Mouse (Mus musculus): ENCODE data around the gene Snap29. TPM values are rescaled to one million over a fixed set of nuclear protein-coding genes. Genes with fewer than 3 reads are reported as not detected.

The Snap29 gene
- polyA plus RNA-seq, 1 experiment from 2014 or later = 7.7 TPM

DNA sequence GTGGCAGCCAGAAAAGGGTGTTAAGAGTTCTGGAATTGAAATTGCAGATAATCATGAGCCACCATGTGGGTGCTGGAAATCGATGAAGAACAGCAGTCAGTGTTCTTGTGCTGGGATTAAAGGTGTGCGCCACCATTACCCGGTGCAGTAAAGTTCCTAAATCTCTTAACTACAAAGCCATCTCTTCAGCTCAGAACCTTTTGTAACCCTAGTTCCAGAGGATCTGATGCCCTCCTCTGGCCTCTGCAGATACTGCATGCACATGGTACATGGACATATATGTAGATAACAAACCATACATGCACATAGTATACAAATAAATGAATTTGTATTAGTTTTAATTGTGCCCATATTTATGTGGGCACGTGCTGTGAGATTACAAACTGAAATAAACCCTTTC, 54.5 kb downstream of the Snap29 start:
- 92% methylated on average over 4 of the region's 4 CpGs for WGBS
- no peak for ATAC-seq (ENCODE audit: insufficient read depth, low FRiP score, low TSS enrichment)
- no peaks in the 10 kb centered on the region for H3K9me3 ChIP-seq (ENCODE audit: control insufficient read depth, low read length)
- no peak for DNase-seq (ENCODE audit: low spot score)
- peaks cover 2% of the 10 kb centered on the region for H3K36me3 ChIP-seq (ENCODE audit: control insufficient read depth, insufficient read depth, low read length)
- no peak overlapping the region for H3K27ac ChIP-seq (ENCODE audit: low read depth, low read length)
- H3K4me2 ChIP-seq (ENCODE audit: low read depth) = no peak overlapping the region
- no peaks in the 10 kb centered on the region for H3K27me3 ChIP-seq (ENCODE audit: control insufficient read depth, insufficient read depth, low read length)
- H3K4me3 ChIP-seq (ENCODE audit: low read depth, low read length) = no peak overlapping the region
- H3K9ac ChIP-seq (ENCODE audit: low read length) = no peak overlapping the region
- H3K4me1 ChIP-seq (ENCODE audit: control insufficient read depth, insufficient read depth, low read length) = peaks cover under 1% of the 10 kb centered on the region; the same call in 1 of the 2 replicates

DNA sequence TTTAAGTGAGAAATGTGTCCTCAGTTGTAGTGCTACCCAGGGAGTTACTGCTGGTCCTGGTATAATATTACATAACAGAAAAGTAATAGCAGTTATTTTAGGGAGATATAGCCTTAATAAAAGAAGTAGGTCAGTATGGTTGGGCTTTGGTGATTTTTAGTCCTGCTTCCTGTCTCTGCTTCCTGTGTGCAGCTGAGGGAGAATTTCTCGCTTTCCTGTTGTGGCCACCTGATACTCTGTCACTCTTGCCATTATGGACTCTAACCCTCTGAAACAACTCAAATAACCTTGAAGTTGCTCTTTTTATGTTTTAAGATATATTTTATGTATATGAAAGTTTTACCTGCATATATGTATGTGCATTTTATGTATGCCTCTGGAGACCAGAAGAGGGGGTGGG, 55.8 kb downstream of the Snap29 start:
- Histone ChIP-seq H3K4me3 (ENCODE audit: low read depth, low read length) (no peak overlapping the region), H3K9ac (ENCODE audit: low read length) (no peak overlapping the region), H3K27ac (ENCODE audit: low read depth, low read length) (no peak overlapping the region), H3K36me3 (ENCODE audit: control insufficient read depth, insufficient read depth, low read length) (no peaks in the 10 kb centered on the region; the same call in 1 of the 2 replicates), H3K4me2 (ENCODE audit: low read depth) (no peak overlapping the region), H3K27me3 (ENCODE audit: control insufficient read depth, insufficient read depth, low read length) (no peaks in the 10 kb centered on the region), H3K9me3 (ENCODE audit: control insufficient read depth, low read length) (no peaks in the 10 kb centered on the region), H3K4me1 (ENCODE audit: control insufficient read depth, insufficient read depth, low read length) (no peaks in the 10 kb centered on the region)
- ATAC-seq (ENCODE audit: insufficient read depth, low FRiP score, low TSS enrichment) (no peak), DNase-seq (ENCODE audit: low spot score) (no peak)
- 96% methylated on average over 1 of the region's 1 CpGs for WGBS

DNA sequence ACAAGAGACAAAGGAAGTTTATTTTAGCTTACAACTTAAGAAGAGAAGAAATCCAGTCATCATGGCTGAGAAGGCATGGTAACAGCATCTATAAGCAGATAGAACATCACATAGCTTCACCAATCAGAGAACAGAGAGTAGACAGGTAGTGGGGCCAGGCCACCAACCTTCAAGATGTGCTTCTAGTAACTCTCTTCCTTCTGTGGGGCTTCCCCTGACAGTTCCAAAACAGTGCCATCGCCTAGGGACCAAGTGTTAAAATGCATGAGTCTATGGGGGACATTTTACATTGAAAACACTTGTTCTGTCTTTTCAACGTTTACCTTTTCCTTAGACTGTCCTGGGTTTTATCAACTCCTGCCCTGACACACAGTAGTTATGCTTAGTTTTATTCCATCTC, 57.4 kb downstream of the Snap29 start:
- 90% methylated on average over 2 of the region's 2 CpGs for WGBS
- Histone ChIP-seq H3K9ac (ENCODE audit: low read length) (no peak overlapping the region), H3K4me3 (ENCODE audit: low read depth, low read length) (no peak overlapping the region), H3K36me3 (ENCODE audit: control insufficient read depth, insufficient read depth, low read length) (no peaks in the 10 kb centered on the region; the same call in 1 of the 2 replicates), H3K9me3 (ENCODE audit: control insufficient read depth, low read length) (no peaks in the 10 kb centered on the region), H3K27me3 (ENCODE audit: control insufficient read depth, insufficient read depth, low read length) (no peaks in the 10 kb centered on the region), H3K4me2 (ENCODE audit: low read depth) (no peak overlapping the region), H3K27ac (ENCODE audit: low read depth, low read length) (no peak overlapping the region), H3K4me1 (ENCODE audit: control insufficient read depth, insufficient read depth, low read length) (no peaks in the 10 kb centered on the region)
- ATAC-seq (ENCODE audit: insufficient read depth, low FRiP score, low TSS enrichment) (no peak), DNase-seq (ENCODE audit: low spot score) (no peak)

DNA sequence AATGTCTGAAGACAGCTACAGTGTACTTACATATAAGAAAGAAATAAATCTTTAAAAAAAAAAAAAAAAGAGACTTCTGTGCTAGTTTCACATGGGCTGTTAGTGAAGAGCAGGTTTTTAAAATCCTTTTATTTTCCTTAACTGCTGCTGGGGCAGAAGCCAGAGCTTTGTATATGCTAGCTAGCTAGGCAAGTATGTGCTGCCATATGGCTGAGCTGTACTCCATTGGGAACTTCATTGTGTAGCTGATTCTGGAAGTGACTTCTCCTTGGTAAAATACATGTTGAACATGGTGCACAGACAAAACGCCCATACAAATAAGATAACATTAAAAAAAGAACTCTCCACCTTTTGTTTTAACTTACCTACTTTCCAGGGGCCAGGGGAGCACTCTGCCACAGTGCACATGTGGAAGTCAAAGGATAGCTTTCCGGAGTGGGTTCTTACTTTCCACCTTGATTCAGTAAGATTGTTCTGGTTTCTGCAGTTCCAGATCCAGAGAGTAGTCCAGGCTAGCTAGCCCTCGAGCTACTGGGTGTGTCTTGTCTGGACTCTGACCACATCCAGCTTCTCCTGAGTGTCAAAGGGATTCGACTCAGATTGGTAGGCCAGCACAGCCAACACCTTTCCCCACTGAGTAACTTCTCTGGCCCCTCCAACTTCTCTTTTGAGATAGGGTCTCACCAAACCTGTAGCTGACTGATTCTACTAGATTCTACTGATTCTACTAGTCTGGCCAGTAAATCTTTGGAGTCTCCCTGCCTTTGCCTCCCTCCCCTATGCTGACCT, 61.3 kb downstream of the Snap29 start:
- Histone ChIP-seq H3K4me3 (ENCODE audit: low read depth, low read length) (no peak overlapping the region), H3K27ac (ENCODE audit: low read depth, low read length) (no peak overlapping the region), H3K4me1 (ENCODE audit: control insufficient read depth, insufficient read depth, low read length) (no peaks in the 10 kb centered on the region), H3K9me3 (ENCODE audit: control insufficient read depth, low read length) (no peaks in the 10 kb centered on the region), H3K9ac (ENCODE audit: low read length) (no peak overlapping the region), H3K4me2 (ENCODE audit: low read depth) (no peak overlapping the region), H3K27me3 (ENCODE audit: control insufficient read depth, insufficient read depth, low read length) (no peaks in the 10 kb centered on the region), H3K36me3 (ENCODE audit: control insufficient read depth, insufficient read depth, low read length) (peaks cover 4% of the 10 kb centered on the region)
- DNase-seq (ENCODE audit: low spot score) = no peak
- no peak for ATAC-seq (ENCODE audit: insufficient read depth, low FRiP score, low TSS enrichment)
- 91% methylated on average over 4 of the region's 4 CpGs for WGBS

DNA sequence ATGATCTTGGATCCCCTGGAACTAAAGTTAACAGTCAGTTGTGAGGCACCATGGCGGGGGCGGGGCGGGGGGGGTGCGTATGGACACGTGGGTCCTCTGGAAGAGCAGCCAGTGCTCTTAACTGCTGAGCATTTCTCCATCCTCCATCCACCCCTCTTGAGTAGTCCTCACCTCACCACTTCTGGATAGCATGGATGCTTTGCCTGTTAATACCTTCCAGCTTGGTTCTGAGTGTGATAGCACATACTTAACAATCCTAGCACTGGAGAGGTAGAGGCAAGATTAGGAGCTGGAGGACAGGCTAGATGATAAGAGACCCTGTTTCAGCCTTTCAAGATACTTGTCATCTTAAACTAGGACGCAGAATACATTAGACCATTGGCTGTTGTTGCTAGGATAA, 66.7 kb downstream of the Snap29 start:
- DNase-seq (ENCODE audit: low spot score) (no peak), ATAC-seq (ENCODE audit: insufficient read depth, low FRiP score, low TSS enrichment) (no peak)
- WGBS = 87% methylated on average over 6 of the region's 6 CpGs
- Histone ChIP-seq H3K4me3 (ENCODE audit: low read depth, low read length) (no peak overlapping the region), H3K36me3 (ENCODE audit: control insufficient read depth, insufficient read depth, low read length) (peaks cover 6% of the 10 kb centered on the region), H3K4me2 (ENCODE audit: low read depth) (no peak overlapping the region), H3K27me3 (ENCODE audit: control insufficient read depth, insufficient read depth, low read length) (no peaks in the 10 kb centered on the region), H3K4me1 (ENCODE audit: control insufficient read depth, insufficient read depth, low read length) (no peaks in the 10 kb centered on the region), H3K9me3 (ENCODE audit: control insufficient read depth, low read length) (no peaks in the 10 kb centered on the region), H3K9ac (ENCODE audit: low read length) (no peak overlapping the region), H3K27ac (ENCODE audit: low read depth, low read length) (no peak overlapping the region)

DNA sequence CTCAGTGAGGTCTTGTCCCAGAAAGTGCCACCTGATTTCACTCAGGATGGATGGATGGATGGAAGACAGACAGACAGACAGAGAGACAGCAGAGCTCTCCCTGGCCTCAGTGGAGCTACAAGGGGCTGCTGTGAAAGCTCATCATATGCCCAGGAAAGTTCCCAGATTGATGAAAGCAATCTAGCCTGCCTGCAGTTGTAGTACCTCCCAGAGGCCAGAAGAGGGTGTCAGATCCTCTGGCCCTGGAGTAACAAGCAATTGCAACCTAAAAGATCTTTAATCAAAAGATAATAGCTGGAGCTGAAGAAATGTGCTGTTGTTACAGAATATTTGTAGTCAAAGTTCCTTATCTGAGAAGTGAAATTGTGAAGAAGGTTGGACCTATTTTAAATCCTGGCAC, 68.3 kb downstream of the Snap29 start:
- Histone ChIP-seq H3K36me3 (ENCODE audit: control insufficient read depth, insufficient read depth, low read length) (peaks cover 6% of the 10 kb centered on the region), H3K9me3 (ENCODE audit: control insufficient read depth, low read length) (no peaks in the 10 kb centered on the region)

DNA sequence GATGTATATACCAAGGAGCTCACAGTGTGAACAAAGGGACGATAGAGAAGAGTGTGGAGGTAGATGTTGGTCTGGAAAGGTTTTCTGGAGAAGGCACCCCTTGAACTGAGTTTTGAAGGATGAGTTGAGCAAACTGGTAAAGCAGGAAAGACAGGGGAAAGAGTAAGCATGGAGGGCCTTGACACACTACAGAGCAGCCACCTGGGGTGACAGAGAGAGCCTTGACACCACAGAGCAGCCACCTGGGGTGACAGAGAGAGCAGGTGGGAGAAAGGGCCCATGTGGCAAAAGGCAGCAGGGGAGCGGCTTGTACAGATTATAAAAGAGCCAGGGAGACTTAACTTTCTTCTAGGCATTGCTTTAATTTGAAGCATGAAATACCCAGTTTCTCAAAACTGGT, 69.0 kb downstream of the Snap29 start:
- peaks cover 6% of the 10 kb centered on the region for H3K36me3 ChIP-seq (ENCODE audit: control insufficient read depth, insufficient read depth, low read length)
- ATAC-seq (ENCODE audit: insufficient read depth, low FRiP score, low TSS enrichment) = no peak
- H3K4me1 ChIP-seq (ENCODE audit: control insufficient read depth, insufficient read depth, low read length) = no peaks in the 10 kb centered on the region
- no peak overlapping the region for H3K27ac ChIP-seq (ENCODE audit: low read depth, low read length)
- H3K4me2 ChIP-seq (ENCODE audit: low read depth) = no peak overlapping the region
- DNase-seq (ENCODE audit: low spot score) = no peak
- H3K9ac ChIP-seq (ENCODE audit: low read length) = no peak overlapping the region
- WGBS = 89% methylated on average over 2 of the region's 2 CpGs
- H3K27me3 ChIP-seq (ENCODE audit: control insufficient read depth, insufficient read depth, low read length) = no peaks in the 10 kb centered on the region
- no peak overlapping the region for H3K4me3 ChIP-seq (ENCODE audit: low read depth, low read length)
- no peaks in the 10 kb centered on the region for H3K9me3 ChIP-seq (ENCODE audit: control insufficient read depth, low read length)

More for the DNA sequence above, 68.3 kb downstream of the Snap29 start:
- no peak overlapping the region for H3K9ac ChIP-seq (ENCODE audit: low read length)
- H3K4me1 ChIP-seq (ENCODE audit: control insufficient read depth, insufficient read depth, low read length) = no peaks in the 10 kb centered on the region
- no peak overlapping the region for H3K27ac ChIP-seq (ENCODE audit: low read depth, low read length)
- DNase-seq (ENCODE audit: low spot score) = no peak
- H3K27me3 ChIP-seq (ENCODE audit: control insufficient read depth, insufficient read depth, low read length) = no peaks in the 10 kb centered on the region
- no peak overlapping the region for H3K4me2 ChIP-seq (ENCODE audit: low read depth)
- H3K4me3 ChIP-seq (ENCODE audit: low read depth, low read length) = no peak overlapping the region
- ATAC-seq (ENCODE audit: insufficient read depth, low FRiP score, low TSS enrichment) = no peak

DNA sequence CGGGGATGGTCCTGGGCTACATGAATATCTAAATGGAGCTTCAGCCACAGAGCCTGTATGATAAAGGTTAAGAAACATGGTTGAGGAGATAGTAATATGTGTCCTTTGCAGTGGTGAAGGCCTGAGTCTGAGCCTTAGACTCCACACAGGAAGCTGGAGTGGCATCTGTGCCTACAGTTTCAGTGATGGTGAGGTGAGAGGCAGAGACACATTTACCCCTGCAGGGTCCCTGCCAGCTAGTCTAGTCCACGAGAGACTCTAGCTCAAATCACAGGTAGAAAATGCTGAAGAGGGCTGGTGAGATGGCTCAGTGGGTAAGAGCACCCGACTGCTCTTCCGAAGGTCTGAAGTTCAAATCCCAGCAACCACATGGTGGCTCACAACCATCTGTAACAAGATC, 69.5 kb downstream of the Snap29 start:
- WGBS = 94% methylated on average over 4 of the region's 4 CpGs
- H3K27me3 ChIP-seq (ENCODE audit: control insufficient read depth, insufficient read depth, low read length) = no peaks in the 10 kb centered on the region
- ATAC-seq (ENCODE audit: insufficient read depth, low FRiP score, low TSS enrichment) (no peak), DNase-seq (ENCODE audit: low spot score) (no peak)
- no peaks in the 10 kb centered on the region for H3K9me3 ChIP-seq (ENCODE audit: control insufficient read depth, low read length)
- no peaks in the 10 kb centered on the region for H3K4me1 ChIP-seq (ENCODE audit: control insufficient read depth, insufficient read depth, low read length)
- no peak overlapping the region for H3K9ac ChIP-seq (ENCODE audit: low read length)
- H3K4me2 ChIP-seq (ENCODE audit: low read depth) = no peak overlapping the region
- H3K4me3 ChIP-seq (ENCODE audit: low read depth, low read length) = no peak overlapping the region
- H3K27ac ChIP-seq (ENCODE audit: low read depth, low read length) = no peak overlapping the region
- H3K36me3 ChIP-seq (ENCODE audit: control insufficient read depth, insufficient read depth, low read length) = peaks cover 3% of the 10 kb centered on the region

DNA sequence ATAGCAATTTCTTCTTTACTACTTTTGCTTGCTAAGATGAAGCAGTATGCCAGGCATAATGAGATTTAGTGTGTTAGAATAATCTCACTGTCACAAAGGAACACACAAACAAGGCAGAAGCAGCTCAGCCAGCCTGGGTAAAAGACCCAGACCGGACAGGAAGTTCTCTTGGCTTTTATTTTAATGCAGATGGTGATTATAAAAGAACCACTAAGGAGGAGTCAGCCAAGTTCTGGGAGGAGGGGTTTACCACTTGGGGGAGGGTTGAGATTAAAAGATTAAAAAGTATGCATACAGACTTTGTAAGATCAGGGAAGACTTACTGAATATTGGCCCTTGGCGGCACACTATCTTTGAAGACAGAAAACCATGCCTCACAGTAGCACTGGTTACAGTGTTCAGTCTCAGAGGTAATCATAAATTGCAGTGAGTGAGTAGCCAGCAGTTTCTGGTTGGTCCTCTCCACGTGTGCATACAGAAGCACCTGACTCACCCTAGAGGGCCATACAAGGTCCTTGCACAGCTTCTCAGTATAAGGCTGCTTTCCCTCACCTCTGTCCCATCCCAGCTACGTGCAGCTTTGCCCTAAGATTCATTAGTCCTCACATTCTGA, 72.7 kb downstream of the Snap29 start:
- Histone ChIP-seq H3K36me3 (ENCODE audit: control insufficient read depth, insufficient read depth, low read length) (peaks cover 5% of the 10 kb centered on the region), H3K27me3 (ENCODE audit: control insufficient read depth, insufficient read depth, low read length) (no peaks in the 10 kb centered on the region), H3K9ac (ENCODE audit: low read length) (no peak overlapping the region), H3K27ac (ENCODE audit: low read depth, low read length) (no peak overlapping the region), H3K4me2 (ENCODE audit: low read depth) (no peak overlapping the region), H3K4me1 (ENCODE audit: control insufficient read depth, insufficient read depth, low read length) (no peaks in the 10 kb centered on the region), H3K4me3 (ENCODE audit: low read depth, low read length) (no peak overlapping the region), H3K9me3 (ENCODE audit: control insufficient read depth, low read length) (no peaks in the 10 kb centered on the region)
- ATAC-seq (ENCODE audit: insufficient read depth, low FRiP score, low TSS enrichment) = no peak
- WGBS = 87% methylated on average over 4 of the region's 4 CpGs
- DNase-seq (ENCODE audit: low spot score) = no peak

Data from neural tube, embryonic 11.5 days (tissue).